Mouse (Mus musculus) macrophage (primary cell): ENCODE measurements around the gene Fam69a. TPM values are rescaled to one million over a fixed set of nuclear protein-coding genes. Genes with fewer than 3 reads are reported as not detected.
A peak's percentile ranks its signal among the peaks of the same experiment; 100 is the strongest.

Experiments used
- H3K27ac ChIP-seq: fragments of 350-480 bp; formaldehyde crosslinking; 2 replicates; pipeline ENCODE4 v1.9.0; 2021
- H3K36me3 ChIP-seq: fragments of 350-480 bp; formaldehyde crosslinking; 2 replicates; pipeline ENCODE4 v1.9.0; 2021; ENCODE audit errors: inconsistent target
- H3K4me3 ChIP-seq: fragments of 350-480 bp; formaldehyde crosslinking; 2 replicates; pipeline ENCODE4 v1.9.0; 2021; ENCODE audit errors: inconsistent target
- H3K79me2 ChIP-seq: fragments of 350-480 bp; formaldehyde crosslinking; 2 replicates; pipeline ENCODE4 v1.9.0; 2021; ENCODE audit errors: inconsistent target
- WGBS: methylation state at CpG from one replicate; pipeline ENCODE4 v1.1.7; 2026; ENCODE audit warnings: inconsistent platforms; ENCODE audit not compliant: missing documents; 5-methylcytosine and 5-hydroxymethylcytosine counted together
- polyA plus RNA-seq: library from polyadenylated mRNA; stranded (reverse); fragments of 250-400 nt; gene quantifications from 3 replicates; pipeline ENCODE4 v1.2.4, GENCODE M21; 2018; ENCODE audit warnings: inconsistent platforms

The Fam69a gene
- polyA plus RNA-seq, 1 experiment from 2014 or later = 18.7 TPM

GRCm38 (mm10) chr5:108000776-108001548 is 14.1 kb upstream of the Fam69a start:
- H3K79me2 ChIP-seq = no peaks in the 10 kb centered on the region
- WGBS = 15% methylated on average over 16 of the region's 20 CpGs
- H3K4me3 ChIP-seq = peak overlapping the region; percentile 54
- no peaks in the 10 kb centered on the region for H3K36me3 ChIP-seq
- H3K27ac ChIP-seq = no peak overlapping the region

GRCm38 (mm10) chr5:107997717-107998116 is 10.8 kb upstream of the Fam69a start:
- H3K36me3 ChIP-seq = no peaks in the 10 kb centered on the region
- no peaks in the 10 kb centered on the region for H3K79me2 ChIP-seq
- H3K4me3 ChIP-seq = no peak overlapping the region
- 74% methylated on average over 7 of the region's 7 CpGs for WGBS
- no peak overlapping the region for H3K27ac ChIP-seq

GRCm38 (mm10) chr5:107995936-107996335 is 9.1 kb upstream of the Fam69a start:
- H3K4me3 ChIP-seq = no peak overlapping the region
- WGBS = 80% methylated on average over 2 of the region's 2 CpGs
- H3K36me3 ChIP-seq = no peaks in the 10 kb centered on the region
- no peaks in the 10 kb centered on the region for H3K79me2 ChIP-seq
- H3K27ac ChIP-seq = no peak overlapping the region

GRCm38 (mm10) chr5:107987835-107988251 is 958 bp upstream of the Fam69a start:
- WGBS = 6% methylated on average over 5 of the region's 5 CpGs
- Histone ChIP-seq H3K27ac (peak overlapping the region; percentile 38; the same call in 1 of the 2 replicates), H3K4me3 (peak overlapping the region; percentile 61), H3K36me3 (no peaks in the 10 kb centered on the region), H3K79me2 (peaks cover 29% of the 10 kb centered on the region)

- under 1% methylated on average over 48 of the region's 54 CpGs for WGBS
- H3K27ac ChIP-seq = peak overlapping the region; percentile 52
- no peaks in the 10 kb centered on the region for H3K36me3 ChIP-seq
- peak overlapping the region; percentile 58 for H3K4me3 ChIP-seq
- H3K79me2 ChIP-seq = peaks cover 41% of the 10 kb centered on the region
Observed at GRCm38 (mm10) chr5:107986255-107986966, 474 bp downstream of the Fam69a start.

- 88% methylated on average over 5 of the region's 5 CpGs for WGBS
- Histone ChIP-seq H3K36me3 (no peaks in the 10 kb centered on the region), H3K27ac (no peak overlapping the region), H3K79me2 (peaks cover 57% of the 10 kb centered on the region), H3K4me3 (no peak overlapping the region)
Observed at GRCm38 (mm10) chr5:107983946-107984345, 2.9 kb downstream of the Fam69a start.

GRCm38 (mm10) chr5:107982016-107982415 is 4.9 kb downstream of the Fam69a start:
- Histone ChIP-seq H3K79me2 (peaks cover 74% of the 10 kb centered on the region), H3K36me3 (no peaks in the 10 kb centered on the region), H3K27ac (no peak overlapping the region), H3K4me3 (no peak overlapping the region)
- WGBS = 97% methylated on average over 3 of the region's 3 CpGs

GRCm38 (mm10) chr5:107979901-107980300 is 7.0 kb downstream of the Fam69a start:
- H3K36me3 ChIP-seq = no peaks in the 10 kb centered on the region
- H3K4me3 ChIP-seq = no peak overlapping the region
- 22% methylated on average over 1 of the region's 1 CpGs for WGBS
- peaks cover 84% of the 10 kb centered on the region for H3K79me2 ChIP-seq
- H3K27ac ChIP-seq = peak overlapping the region; percentile 68

GRCm38 (mm10) chr5:107978289-107979035 is 8.4 kb downstream of the Fam69a start:
- H3K4me3 ChIP-seq = no peak overlapping the region
- peak overlapping the region; percentile 68 for H3K27ac ChIP-seq
- 51% methylated on average over 6 of the region's 6 CpGs for WGBS

GRCm38 (mm10) chr5:107977640-107978288 is 9.1 kb downstream of the Fam69a start:
- H3K79me2 ChIP-seq = peaks cover 85% of the 10 kb centered on the region
- no peak overlapping the region for H3K27ac ChIP-seq
- 80% methylated on average over 3 of the region's 3 CpGs for WGBS
- H3K36me3 ChIP-seq = no peaks in the 10 kb centered on the region
- no peak overlapping the region for H3K4me3 ChIP-seq

More at GRCm38 (mm10) chr5:107978289-107979035, 8.4 kb downstream of the Fam69a start:
- Histone ChIP-seq H3K36me3 (no peaks in the 10 kb centered on the region), H3K79me2 (peaks cover 83% of the 10 kb centered on the region)

GRCm38 (mm10) chr5:107973310-107973709 is 13.6 kb downstream of the Fam69a start:
- H3K4me3 ChIP-seq = no peak overlapping the region
- 60% methylated on average over 2 of the region's 2 CpGs for WGBS

GRCm38 (mm10) chr5:107972444-107973272 is 14.2 kb downstream of the Fam69a start:
- H3K79me2 ChIP-seq = peaks cover 97% of the 10 kb centered on the region
- H3K4me3 ChIP-seq = no peak overlapping the region
- H3K36me3 ChIP-seq = no peaks in the 10 kb centered on the region
- 74% methylated on average over 13 of the region's 13 CpGs for WGBS
- H3K27ac ChIP-seq = no peak overlapping the region

More at GRCm38 (mm10) chr5:107973310-107973709, 13.6 kb downstream of the Fam69a start:
- no peaks in the 10 kb centered on the region for H3K36me3 ChIP-seq
- H3K27ac ChIP-seq = no peak overlapping the region
- peaks cover 97% of the 10 kb centered on the region for H3K79me2 ChIP-seq

- Histone ChIP-seq H3K36me3 (no peaks in the 10 kb centered on the region), H3K4me3 (no peak overlapping the region), H3K79me2 (peaks cover 91% of the 10 kb centered on the region), H3K27ac (no peak overlapping the region)
- 88% methylated on average over 4 of the region's 4 CpGs for WGBS
Observed at GRCm38 (mm10) chr5:107971069-107971468, 15.8 kb downstream of the Fam69a start.
